Mouse (Mus musculus) forebrain, embryonic 12.5 days (tissue): ENCODE data around the gene Plcl2. TPM values are rescaled to one million over a fixed set of nuclear protein-coding genes. Genes with fewer than 3 reads are reported as not detected.

ENCODE experiments used
- ATAC-seq: fragments of 200-750 bp; cut with Nextera tagmentation; 2 replicates; pipeline ENCODE4 v1.8.0; 2017; ENCODE audit warnings: moderate TSS enrichment; ENCODE audit not compliant: low FRiP score
- H3K27ac ChIP-seq: fragments of 300-500 bp; sonication (generic); 2 replicates; pipeline ENCODE4 v1.5.1; 2016; ENCODE audit warnings: mild to moderate bottlenecking
- H3K27me3 ChIP-seq: fragments of 300-500 bp; sonication (generic); 2 replicates; pipeline ENCODE4 v1.6.1; 2016; ENCODE audit warnings: mild to moderate bottlenecking
- H3K36me3 ChIP-seq: fragments of 300-500 bp; sonication (generic); replicated peaks from 2 replicates; pipeline ENCODE4 v1.6.1; 2016; ENCODE audit warnings: mild to moderate bottlenecking
- H3K4me1 ChIP-seq: fragments of 300-500 bp; sonication (generic); 2 replicates; pipeline ENCODE4 v1.6.1; 2016
- H3K4me2 ChIP-seq: fragments of 300-500 bp; sonication (generic); 2 replicates; pipeline ENCODE4 v1.6.1; 2016; ENCODE audit warnings: mild to moderate bottlenecking, moderate library complexity
- H3K4me3 ChIP-seq: fragments of 300-500 bp; sonication (generic); replicated peaks from 2 replicates; pipeline ENCODE4 v1.5.1; 2016; ENCODE audit warnings: mild to moderate bottlenecking
- H3K9ac ChIP-seq: fragments of 300-500 bp; sonication (generic); 2 replicates; pipeline ENCODE4 v1.6.1; 2016; ENCODE audit warnings: mild to moderate bottlenecking
- H3K9me3 ChIP-seq: fragments of 300-500 bp; sonication (generic); 2 replicates; pipeline ENCODE4 v1.6.1; 2016
- whole genome bisulfite sequencing: fragments of 180-500 bp; shearing (Covaris S2); methylation state at CpG from one replicate; pipeline ENCODE4 v1.1.7; 2016; 5-methylcytosine and 5-hydroxymethylcytosine counted together
- polyA plus RNA-seq: library from polyadenylated mRNA; unstranded; fragments of >200 nt; fragmentation: Nextera tagmentation; extraction: Ambion mirVana; gene quantifications from 2 replicates; pipeline ENCODE4 v1.2.1, GENCODE M21; 2016

The Plcl2 gene
- polyA plus RNA-seq, 1 experiment from 2014 or later: 9.4 TPM

DNA sequence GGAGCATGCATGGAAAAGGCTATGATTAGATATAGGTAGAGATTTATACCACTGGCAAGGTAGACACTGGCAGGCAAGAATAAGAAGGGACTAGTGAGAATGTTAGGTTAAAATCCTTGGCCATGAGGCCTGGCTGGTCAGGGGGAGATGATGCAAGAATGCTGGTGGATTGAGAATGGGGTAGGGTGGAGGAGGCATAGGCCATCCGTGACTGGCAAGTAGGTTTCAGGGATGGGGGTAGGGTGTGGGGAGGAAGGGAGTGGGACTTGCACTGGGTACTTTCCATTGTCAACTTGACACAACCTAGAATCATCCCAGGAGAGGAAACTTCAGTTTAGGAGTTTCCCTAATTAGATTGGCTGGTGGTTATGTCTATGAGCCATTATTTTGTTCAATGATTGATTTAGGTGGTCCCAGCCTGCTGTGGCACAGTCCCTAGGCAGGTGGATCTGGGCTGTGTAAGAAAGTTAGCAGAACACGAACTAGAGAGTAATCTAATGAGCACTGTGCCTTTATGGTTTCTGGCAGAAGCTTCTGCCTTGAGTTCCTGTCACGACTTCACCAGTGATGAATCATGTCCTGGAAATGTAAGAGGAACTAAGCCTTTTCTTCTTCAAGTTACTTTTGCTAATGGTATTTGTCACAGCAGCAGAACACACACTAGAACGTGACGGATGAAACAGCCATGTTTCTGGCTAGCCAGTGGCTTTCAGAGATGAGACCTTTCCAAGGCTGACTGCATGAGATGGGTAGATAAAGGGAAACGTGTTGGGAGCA, 4.9 kb upstream of the Plcl2 start:
- H3K9me3 ChIP-seq: no peaks in the 10 kb centered on the region
- H3K27ac ChIP-seq: no peak overlapping the region
- H3K9ac ChIP-seq: no peak overlapping the region
- H3K4me1 ChIP-seq: peaks cover 11% of the 10 kb centered on the region; the same call in 1 of the 2 replicates
- ATAC-seq: no peak
- WGBS: 87% methylated on average over 6 of the region's 6 CpGs
- no peaks in the 10 kb centered on the region for H3K36me3 ChIP-seq
- peaks cover 7% of the 10 kb centered on the region; the same call in 1 of the 2 replicates for H3K27me3 ChIP-seq
- no peak overlapping the region for H3K4me2 ChIP-seq
- H3K4me3 ChIP-seq: no peak overlapping the region

- Histone ChIP-seq H3K36me3 (no peaks in the 10 kb centered on the region), H3K9ac (no peak overlapping the region), H3K4me1 (peaks cover 20% of the 10 kb centered on the region), H3K27ac (no peak overlapping the region), H3K27me3 (peaks cover 7% of the 10 kb centered on the region; the same call in 1 of the 2 replicates), H3K9me3 (no peaks in the 10 kb centered on the region), H3K4me2 (no peak overlapping the region), H3K4me3 (no peak overlapping the region)
- no peak for ATAC-seq
- WGBS: 81% methylated on average over 10 of the region's 10 CpGs
These were observed 3.1 kb upstream of the Plcl2 start for GRCm38 (mm10) chr17:50505910-50506634.

- Histone ChIP-seq H3K27ac (no peak overlapping the region), H3K4me3 (no peak overlapping the region), H3K36me3 (no peaks in the 10 kb centered on the region), H3K4me1 (peaks cover 20% of the 10 kb centered on the region), H3K27me3 (peaks cover 7% of the 10 kb centered on the region; the same call in 1 of the 2 replicates), H3K9ac (no peak overlapping the region), H3K9me3 (no peaks in the 10 kb centered on the region), H3K4me2 (no peak overlapping the region)
- no peak for ATAC-seq
- WGBS: 85% methylated on average over 13 of the region's 13 CpGs
These were observed 2.3 kb upstream of the Plcl2 start for GRCm38 (mm10) chr17:50506861-50507321.

GRCm38 (mm10) chr17:50508055-50508774, 988 bp upstream of the Plcl2 start:
- peaks cover 7% of the 10 kb centered on the region; the same call in 1 of the 2 replicates for H3K27me3 ChIP-seq
- H3K36me3 ChIP-seq: no peaks in the 10 kb centered on the region
- 13% methylated on average over 18 of the region's 18 CpGs for WGBS
- peaks cover 20% of the 10 kb centered on the region for H3K4me1 ChIP-seq
- peak overlapping the region; percentile 95 for H3K27ac ChIP-seq
- ATAC-seq: no peak
- H3K9ac ChIP-seq: peak overlapping the region; percentile 89
- peak overlapping the region; percentile 91 for H3K4me3 ChIP-seq
- H3K4me2 ChIP-seq: peak overlapping the region; percentile 75
- H3K9me3 ChIP-seq: no peaks in the 10 kb centered on the region

GRCm38 (mm10) chr17:50508775-50509250, 390 bp upstream of the Plcl2 start:
- Histone ChIP-seq H3K27me3 (peaks cover 7% of the 10 kb centered on the region; the same call in 1 of the 2 replicates), H3K4me1 (peaks cover 20% of the 10 kb centered on the region), H3K4me2 (peak overlapping the region; percentile 75), H3K9ac (peak overlapping the region; percentile 89), H3K36me3 (no peaks in the 10 kb centered on the region), H3K9me3 (no peaks in the 10 kb centered on the region), H3K27ac (peak overlapping the region; percentile 95), H3K4me3 (peak overlapping the region; percentile 91)
- under 1% methylated on average over 38 of the region's 72 CpGs for WGBS
- peak; percentile 87 for ATAC-seq

GRCm38 (mm10) chr17:50510279-50510678, 1.1 kb downstream of the Plcl2 start:
- H3K4me3 ChIP-seq: peak overlapping the region; percentile 91
- 0 out of 2 replicates have a peak overlapping the region, but pooled peaks have one; percentile 95 for H3K27ac ChIP-seq
- peaks cover 7% of the 10 kb centered on the region; the same call in 1 of the 2 replicates for H3K27me3 ChIP-seq
- no peaks in the 10 kb centered on the region for H3K9me3 ChIP-seq
- H3K4me2 ChIP-seq: peak overlapping the region; percentile 75
- ATAC-seq: no peak
- WGBS: 30% methylated on average over 2 of the region's 2 CpGs
- H3K9ac ChIP-seq: peak overlapping the region; percentile 89
- no peaks in the 10 kb centered on the region for H3K36me3 ChIP-seq
- H3K4me1 ChIP-seq: peaks cover 26% of the 10 kb centered on the region

- 79% methylated on average over 1 of the region's 1 CpGs for WGBS
These were observed 1.5 kb downstream of the Plcl2 start for GRCm38 (mm10) chr17:50510741-50511140.

GRCm38 (mm10) chr17:50512222-50512621, 3.0 kb downstream of the Plcl2 start:
- ATAC-seq: no peak
- WGBS: 90% methylated on average over 5 of the region's 5 CpGs
- peaks cover 26% of the 10 kb centered on the region for H3K4me1 ChIP-seq

More at GRCm38 (mm10) chr17:50510741-50511140, 1.5 kb downstream of the Plcl2 start:
- Histone ChIP-seq H3K27me3 (peaks cover 7% of the 10 kb centered on the region; the same call in 1 of the 2 replicates), H3K9me3 (no peaks in the 10 kb centered on the region), H3K4me3 (peak overlapping the region; percentile 91), H3K9ac (peak overlapping the region; percentile 89), H3K4me1 (peaks cover 26% of the 10 kb centered on the region), H3K27ac (no peak overlapping the region), H3K4me2 (peak overlapping the region; percentile 75), H3K36me3 (no peaks in the 10 kb centered on the region)
- ATAC-seq: no peak

DNA sequence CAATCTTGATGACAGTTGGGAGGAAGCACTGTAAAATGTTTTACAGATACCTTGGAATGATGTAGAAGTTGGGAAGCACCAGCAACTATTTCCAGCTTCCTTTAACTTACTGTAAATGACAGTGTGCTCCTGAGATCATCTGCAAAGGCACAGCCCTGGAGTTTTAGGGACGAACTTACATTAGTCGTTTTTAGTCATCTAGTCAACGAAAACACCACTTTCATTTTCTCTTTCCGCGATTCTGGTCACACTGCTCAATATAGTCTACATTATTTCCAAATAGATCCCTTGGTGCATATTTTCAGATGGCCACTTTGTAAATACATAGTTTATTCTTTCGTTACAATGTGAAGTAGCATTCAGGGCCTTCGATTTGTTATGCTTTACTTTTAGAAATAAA, 3.6 kb downstream of the Plcl2 start:
- H3K4me2 ChIP-seq: no peak overlapping the region
- WGBS: 95% methylated on average over 7 of the region's 7 CpGs
- H3K9ac ChIP-seq: no peak overlapping the region
- no peak for ATAC-seq
- H3K4me3 ChIP-seq: no peak overlapping the region
- H3K27me3 ChIP-seq: 0 out of 2 replicates have a peak, but pooled peaks cover 3% of the 10 kb centered on the region
- H3K9me3 ChIP-seq: no peaks in the 10 kb centered on the region
- peaks cover 26% of the 10 kb centered on the region for H3K4me1 ChIP-seq
- no peaks in the 10 kb centered on the region for H3K36me3 ChIP-seq
- H3K27ac ChIP-seq: no peak overlapping the region

More at GRCm38 (mm10) chr17:50512222-50512621, 3.0 kb downstream of the Plcl2 start:
- Histone ChIP-seq H3K4me2 (no peak overlapping the region), H3K27me3 (0 out of 2 replicates have a peak, but pooled peaks cover 3% of the 10 kb centered on the region), H3K36me3 (no peaks in the 10 kb centered on the region), H3K9ac (no peak overlapping the region), H3K27ac (no peak overlapping the region), H3K9me3 (no peaks in the 10 kb centered on the region), H3K4me3 (no peak overlapping the region)

GRCm38 (mm10) chr17:50513376-50513775, 4.2 kb downstream of the Plcl2 start:
- no peak overlapping the region for H3K27ac ChIP-seq
- no peaks in the 10 kb centered on the region for H3K9me3 ChIP-seq
- no peak overlapping the region for H3K4me3 ChIP-seq
- no peak for ATAC-seq
- H3K27me3 ChIP-seq: no peaks in the 10 kb centered on the region
- H3K4me1 ChIP-seq: peaks cover 21% of the 10 kb centered on the region
- H3K4me2 ChIP-seq: no peak overlapping the region
- H3K36me3 ChIP-seq: no peaks in the 10 kb centered on the region
- H3K9ac ChIP-seq: no peak overlapping the region
- 96% methylated on average over 7 of the region's 7 CpGs for WGBS

DNA sequence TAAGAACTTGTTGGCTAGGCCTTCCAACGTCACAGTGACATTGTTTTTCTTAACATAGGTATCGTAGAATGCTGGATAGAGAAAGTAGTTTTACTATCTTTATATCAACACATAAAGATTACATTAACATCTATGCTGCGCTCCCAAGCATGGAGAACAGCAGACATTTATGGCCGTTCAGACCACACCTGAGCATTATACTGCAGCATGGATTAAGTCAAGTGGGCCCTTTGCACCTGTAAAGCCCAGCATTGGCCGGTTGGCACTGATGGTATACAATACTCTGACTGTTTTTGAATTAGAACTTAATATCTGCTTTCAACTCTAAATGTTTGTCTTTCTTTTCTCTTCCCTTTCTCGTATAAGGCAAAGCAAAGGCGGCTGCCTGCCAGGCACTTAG, 4.8 kb downstream of the Plcl2 start:
- no peak for ATAC-seq
- Histone ChIP-seq H3K36me3 (no peaks in the 10 kb centered on the region), H3K4me2 (no peak overlapping the region), H3K9ac (no peak overlapping the region), H3K27ac (no peak overlapping the region), H3K27me3 (no peaks in the 10 kb centered on the region), H3K4me1 (peaks cover 19% of the 10 kb centered on the region), H3K9me3 (no peaks in the 10 kb centered on the region), H3K4me3 (no peak overlapping the region)
- 81% methylated on average over 7 of the region's 7 CpGs for WGBS
